Mouse (Mus musculus): ENCODE measurements around the gene Immp2l.

Immp2l gene

GRCm38 (mm10) chr12:41520326-41520725 is 496.4 kb downstream of the Immp2l start:
- DNase-seq (ENCODE audit: low spot score in 2 of 2), result no peak

DNA sequence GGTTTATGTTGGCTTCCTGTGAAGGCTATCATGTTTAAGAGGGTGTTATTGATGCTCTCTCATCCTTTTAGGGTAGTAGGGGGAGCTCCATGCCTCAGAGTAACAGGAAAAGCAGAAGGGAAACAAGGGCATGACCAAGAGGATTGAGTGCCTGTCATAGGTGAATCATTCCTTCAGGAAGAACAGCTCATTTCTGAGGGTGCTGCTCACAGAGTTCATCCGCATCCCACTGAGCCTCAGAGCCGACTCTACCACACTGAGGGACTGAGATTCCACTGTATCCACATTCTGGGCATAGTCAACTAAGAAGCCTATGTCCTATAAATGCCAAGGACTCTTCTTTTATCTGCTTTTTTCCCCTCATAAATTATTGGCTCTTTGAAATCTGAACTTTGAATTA is 497.8 kb downstream of the Immp2l start:
- DNase-seq (ENCODE audit: low spot score in 2 of 2), result no peak

DNA sequence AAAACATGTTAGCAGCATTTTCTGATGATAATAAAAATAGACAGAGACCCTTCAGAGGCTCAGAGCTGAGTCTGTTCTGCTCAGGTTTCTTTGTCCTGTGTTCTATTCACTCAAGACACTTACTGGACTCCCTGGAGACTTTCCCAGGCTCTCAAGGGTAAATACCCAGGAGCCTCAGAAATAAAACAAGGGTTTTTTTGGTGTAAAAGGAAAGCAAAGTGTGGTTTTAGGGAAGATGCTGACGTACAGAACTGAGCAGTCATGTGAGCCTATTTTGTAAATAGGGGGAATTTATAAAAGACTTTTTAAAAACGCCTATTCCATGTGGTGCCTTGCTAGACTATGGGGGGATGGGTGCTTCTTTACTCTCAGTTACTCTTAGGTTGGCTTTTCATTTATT is 502.8 kb downstream of the Immp2l start:
- DNase-seq (ENCODE audit: low spot score in 2 of 2), result no peak

DNA sequence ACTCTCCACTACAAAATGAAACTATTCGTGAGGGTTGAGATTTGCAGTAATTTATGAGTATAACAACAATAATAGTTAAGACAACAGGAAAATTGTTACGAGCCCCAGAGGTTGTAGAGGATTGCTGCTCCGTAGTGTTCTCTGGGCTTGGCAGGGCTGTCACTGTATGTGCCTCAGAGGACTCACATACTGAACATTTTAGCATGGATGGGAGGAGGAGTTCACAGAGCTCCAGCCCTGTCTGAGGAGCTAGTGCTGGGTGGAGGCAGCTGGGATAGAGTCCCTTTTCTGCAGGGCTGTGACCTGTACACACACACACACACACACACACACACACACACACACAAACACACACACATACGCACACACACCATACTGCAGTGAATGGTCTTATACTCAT is 504.5 kb downstream of the Immp2l start:
- DNase-seq (ENCODE audit: low spot score in 2 of 2), result no peak

DNA sequence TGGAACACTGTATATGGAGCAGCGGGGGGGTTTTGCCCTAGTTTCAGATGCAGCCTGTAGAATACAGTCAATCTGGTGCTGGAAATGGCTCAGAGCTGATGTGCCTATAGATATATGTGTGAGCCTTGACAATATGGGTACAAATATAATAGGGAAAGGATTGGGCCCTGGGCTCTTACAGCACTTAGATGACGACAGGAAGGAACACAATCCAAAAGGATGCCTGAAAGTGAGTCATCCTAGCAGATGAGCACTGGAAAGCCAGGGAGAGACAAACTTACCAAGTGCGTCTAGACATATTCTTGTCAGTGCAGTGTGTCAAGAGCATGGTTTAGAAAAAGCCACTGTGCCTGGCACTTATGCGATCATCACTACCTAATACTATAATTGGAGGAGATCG is 516.1 kb downstream of the Immp2l start:
- no peak for DNase-seq (ENCODE audit: low spot score in 2 of 2)

DNA sequence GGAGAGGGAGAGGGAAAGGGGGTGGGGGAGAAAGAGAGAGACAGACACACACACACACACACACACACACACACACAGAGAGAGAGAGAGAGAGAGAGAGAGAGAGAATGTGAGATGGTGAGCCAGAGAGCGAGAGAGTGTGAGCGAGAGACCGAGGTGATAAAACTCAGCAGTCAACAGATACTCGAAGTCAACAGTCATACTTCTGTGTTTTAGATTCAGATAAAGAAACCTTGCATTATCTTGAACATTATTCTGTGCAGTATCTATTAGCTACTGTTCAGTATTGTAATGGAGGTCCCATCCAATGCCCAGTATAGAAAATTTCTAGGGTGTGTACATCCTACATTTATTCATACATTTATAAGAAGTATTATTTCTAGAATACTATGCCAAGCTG is 527.7 kb downstream of the Immp2l start:
- DNase-seq (ENCODE audit: low spot score in 2 of 2), result no peak

- no peak for DNase-seq (ENCODE audit: low spot score in 2 of 2)
Observed at GRCm38 (mm10) chr12:41557832-41558231, 533.9 kb downstream of the Immp2l start.

DNA sequence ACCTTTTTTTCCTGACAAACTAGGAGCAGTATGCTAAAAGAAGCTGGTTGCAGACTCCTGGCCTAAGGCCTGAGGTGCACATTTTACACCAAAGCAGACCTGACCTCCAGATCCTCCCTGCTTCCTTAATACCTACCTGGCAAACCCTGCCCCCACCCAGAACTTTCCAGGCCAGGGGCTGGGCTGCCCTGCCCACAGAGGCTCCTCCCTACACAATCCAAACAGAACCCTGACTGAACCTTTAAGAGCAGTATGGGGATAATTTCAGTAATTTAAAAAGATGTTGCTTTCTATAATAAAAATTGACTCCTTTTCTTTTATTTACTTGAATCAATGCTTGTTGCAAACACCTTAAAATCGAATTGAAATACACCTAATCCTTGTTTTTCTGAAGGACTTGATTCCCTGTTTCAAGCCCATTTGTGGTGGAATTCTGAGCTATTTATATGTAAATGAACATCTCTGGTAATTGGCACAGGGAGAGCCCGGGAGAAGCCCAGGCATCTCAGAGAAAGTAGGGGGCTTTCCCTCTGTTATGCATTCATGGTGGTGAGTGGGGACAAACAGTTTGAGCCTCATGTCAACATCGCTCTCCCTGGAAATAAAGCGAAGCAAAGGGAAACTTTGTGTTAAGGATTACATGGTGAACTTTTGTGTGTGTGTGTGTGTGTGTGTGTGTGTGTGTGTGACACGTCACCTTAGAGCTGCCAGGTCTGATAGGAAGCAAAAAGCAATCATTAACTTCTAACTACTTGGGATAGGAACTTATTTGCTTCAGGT is 535.3 kb downstream of the Immp2l start:
- DNase-seq (ENCODE audit: low spot score in 2 of 2), result no peak

- peak; percentile 29 to 46 for DNase-seq (ENCODE audit: low spot score in 2 of 2)
Observed at GRCm38 (mm10) chr12:41565540-41566432, 541.9 kb downstream of the Immp2l start.

DNA sequence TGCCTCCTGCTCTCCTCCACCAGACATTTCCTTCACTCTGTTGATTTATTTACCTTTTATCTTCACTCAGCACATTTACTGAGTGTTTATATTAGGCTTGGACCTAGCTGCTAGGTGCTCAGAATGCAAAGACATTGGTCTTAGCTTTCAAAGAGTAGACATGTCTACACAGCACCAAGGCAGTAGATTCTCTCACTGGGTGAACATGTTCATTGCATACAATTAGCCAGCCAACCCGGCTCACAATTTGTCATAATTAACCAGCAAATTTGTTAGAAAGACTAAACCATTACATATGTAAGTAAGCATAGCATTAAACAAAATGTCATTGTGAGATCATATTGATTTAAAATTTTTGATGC is 542.5 kb downstream of the Immp2l start:
- no peak for DNase-seq (ENCODE audit: low spot score in 2 of 2)

GRCm38 (mm10) chr12:41573754-41574153 is 549.9 kb downstream of the Immp2l start:
- no peak for DNase-seq (ENCODE audit: low spot score in 2 of 2)

- DNase-seq (ENCODE audit: low spot score in 2 of 2), result no peak
Observed at GRCm38 (mm10) chr12:41575221-41575620, 551.3 kb downstream of the Immp2l start.

DNA sequence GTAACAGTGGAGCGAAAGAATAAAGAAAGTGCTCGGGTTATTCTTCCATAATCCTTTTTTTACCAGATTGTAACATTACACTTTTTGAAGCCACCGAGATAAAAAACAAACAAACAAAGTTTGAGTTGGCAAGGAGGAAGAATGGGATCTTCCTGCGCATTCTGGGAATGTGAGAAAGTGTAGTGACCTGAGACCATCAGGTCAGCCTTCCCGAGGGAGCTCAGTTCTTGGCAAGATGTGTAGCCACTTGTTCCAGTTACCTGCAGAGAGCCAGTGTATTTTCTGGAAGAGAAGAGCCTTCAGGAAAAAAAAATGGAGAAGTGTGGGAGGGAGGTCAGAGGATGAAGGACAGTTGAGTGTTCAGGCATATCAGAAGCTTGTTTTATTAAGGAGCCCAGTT is 569.5 kb downstream of the Immp2l start:
- no peak for DNase-seq (ENCODE audit: low spot score in 2 of 2)

GRCm38 (mm10) chr12:41594037-41594436 is 570.1 kb downstream of the Immp2l start:
- DNase-seq (ENCODE audit: low spot score in 2 of 2), result no peak

DNA sequence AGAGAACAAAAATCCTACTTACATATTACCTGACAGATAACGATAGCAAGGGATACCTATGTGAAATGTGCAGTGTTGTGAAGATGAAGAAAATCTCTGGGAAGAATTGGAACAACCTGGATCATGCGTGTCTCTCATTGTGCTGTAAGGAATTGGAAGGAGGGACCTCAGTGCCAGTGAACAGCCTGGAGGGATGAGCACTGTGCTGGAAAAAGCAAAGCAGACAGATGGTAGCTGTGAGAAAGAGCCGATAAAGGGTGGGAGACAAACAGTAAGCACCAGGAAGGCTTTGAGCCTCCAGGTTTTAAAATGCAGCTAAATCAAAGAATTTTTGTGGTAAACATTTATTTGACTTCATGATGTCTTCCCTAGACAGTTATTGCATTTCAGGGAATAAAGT is 591.4 kb downstream of the Immp2l start:
- no peak for DNase-seq (ENCODE audit: low spot score in 2 of 2)

DNA sequence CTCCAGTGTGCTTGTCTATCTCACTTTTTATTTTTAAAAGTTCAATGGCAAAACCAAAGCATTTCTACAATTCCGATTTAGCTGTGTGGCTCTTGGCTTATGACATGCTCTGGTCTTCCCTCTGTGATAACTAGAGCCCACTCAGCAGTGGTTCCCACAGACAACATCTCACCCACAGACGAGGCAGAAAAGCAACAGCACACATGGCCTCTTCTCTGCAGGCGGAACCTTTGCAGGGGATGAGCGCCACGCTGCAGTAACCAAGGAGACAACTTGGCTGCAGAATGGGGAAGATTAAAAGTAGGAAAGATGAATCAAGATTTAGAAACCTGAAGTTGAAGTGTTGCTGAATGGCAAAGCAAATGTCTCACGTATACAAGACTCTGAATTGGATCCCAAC is 597.5 kb downstream of the Immp2l start:
- DNase-seq (ENCODE audit: low spot score in 2 of 2), result no peak

- DNase-seq (ENCODE audit: low spot score in 2 of 2), result no peak
Observed at GRCm38 (mm10) chr12:41643262-41643661, 619.4 kb downstream of the Immp2l start.

DNA sequence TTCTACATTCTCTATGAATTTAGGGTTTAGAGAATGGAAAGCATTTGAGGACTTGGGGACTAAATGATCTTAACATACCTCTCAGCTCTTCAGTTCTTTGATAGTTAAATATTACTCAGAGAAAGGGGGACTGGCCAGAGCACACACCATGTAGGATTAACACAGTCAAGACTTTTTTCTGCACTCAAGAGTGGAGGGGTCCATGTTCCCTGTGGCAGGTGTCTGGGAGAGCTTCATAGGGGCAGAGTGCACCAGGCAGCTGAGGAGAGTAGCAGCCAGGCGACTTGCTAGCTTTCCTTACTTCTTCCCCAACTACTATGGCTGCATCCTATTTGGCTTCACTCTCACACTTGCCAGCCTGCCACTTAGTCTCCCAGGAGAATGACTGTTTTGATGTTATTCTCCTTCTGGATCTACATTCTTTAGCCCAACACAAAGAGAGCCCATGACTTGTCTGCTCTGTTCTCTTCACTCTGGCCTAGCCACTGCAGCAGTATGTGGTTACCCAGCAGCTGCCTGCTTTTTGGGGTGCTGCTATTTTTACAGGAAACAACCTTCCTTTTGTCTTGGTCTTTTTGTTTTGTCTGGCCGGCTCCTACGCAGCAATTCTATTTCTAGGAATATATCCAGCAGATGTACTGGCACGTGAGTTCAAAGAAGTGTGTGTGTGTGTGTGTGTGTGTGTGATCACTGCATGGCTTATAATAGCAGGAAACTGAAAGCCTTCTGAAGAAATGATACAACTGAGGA is 621.1 kb downstream of the Immp2l start:
- DNase-seq (ENCODE audit: low spot score in 2 of 2), result no peak

DNA sequence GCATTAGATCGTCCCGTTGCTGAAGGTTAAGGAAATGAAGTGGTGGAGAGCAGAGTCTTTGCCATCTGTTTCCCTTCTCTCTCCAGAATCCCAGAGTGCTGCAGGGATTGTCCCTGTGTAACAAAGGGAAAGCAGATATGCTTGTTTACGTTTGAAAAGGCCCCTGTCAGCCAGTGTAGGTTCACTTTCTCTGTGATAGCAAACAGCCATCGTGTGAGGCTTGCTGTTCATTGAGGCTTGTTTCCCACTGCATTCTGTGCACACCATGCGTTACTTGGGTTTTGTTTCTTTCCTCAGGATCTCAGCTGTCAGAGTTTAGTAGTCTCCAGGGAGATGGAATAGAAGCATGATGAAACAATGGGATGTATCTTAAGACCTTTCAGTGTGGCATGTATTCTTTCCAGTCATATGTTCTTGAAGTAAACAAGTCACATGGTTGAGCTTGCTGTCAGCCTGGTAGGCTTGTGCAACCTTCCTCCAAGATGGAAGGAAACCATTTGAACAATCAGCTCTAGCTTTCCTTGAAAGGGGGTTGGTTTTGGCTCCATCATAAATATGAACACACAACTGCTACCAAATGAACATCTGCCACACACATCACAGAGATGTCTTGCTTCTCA is 623.2 kb downstream of the Immp2l start:
- no peak for DNase-seq (ENCODE audit: low spot score in 2 of 2)

DNA sequence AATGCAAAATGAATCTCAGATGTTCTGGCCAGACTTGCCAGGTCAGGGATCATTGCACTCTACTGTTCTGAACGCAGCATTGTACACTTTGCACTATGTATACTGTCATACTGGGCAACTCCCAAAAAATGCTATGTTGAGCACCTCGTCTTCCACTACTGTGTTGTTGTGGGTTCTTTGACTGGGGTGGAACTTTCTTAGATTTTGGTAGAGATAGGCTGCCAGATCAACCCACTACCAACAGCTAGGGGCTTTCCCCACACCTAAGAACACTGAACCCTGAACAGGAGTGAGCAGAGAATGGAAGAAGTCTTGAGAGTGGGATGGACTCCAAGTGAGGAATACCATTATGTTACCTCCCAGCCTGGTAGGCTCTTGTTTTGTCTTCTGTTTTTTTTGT is 623.8 kb downstream of the Immp2l start:
- no peak for DNase-seq (ENCODE audit: low spot score in 2 of 2)

DNA sequence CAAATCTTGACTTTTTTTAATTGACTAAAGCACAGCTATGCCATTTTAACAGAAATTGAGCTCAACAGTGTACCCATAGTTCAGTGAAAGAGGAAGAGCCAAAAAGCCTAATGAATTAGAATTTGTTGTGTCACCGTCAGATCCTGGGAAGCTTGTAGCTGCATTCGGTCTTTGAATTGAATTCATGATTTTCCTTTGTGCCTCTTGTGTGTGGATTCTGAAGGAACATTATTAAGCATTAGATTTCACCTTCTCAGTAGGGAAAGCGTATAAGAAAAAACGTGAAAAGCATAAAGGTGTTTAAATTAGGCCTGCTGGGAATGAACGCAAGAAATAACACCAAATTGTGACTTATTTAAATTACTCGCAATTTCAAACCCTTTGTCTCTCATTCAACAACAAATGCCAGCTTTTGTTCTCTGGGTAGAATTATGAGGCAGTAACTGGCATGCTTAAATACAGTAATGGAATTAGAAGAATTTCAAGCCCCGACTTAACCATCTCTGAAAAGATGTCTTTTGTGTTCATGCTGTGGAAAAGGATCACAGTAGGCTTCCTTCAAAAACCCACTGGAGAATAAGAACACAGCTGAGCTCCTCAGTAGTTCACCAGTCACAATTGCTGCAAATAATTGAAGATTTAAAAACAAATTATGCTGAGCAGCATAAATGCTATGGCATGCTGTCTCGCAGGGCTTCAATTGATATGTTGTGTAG is 626.1 kb downstream of the Immp2l start:
- DNase-seq (ENCODE audit: low spot score in 2 of 2), result no peak

Measured in spleen, postnatal 36 days (tissue).